Mouse (Mus musculus): ENCODE data around the gene Asic2. TPM values are rescaled to one million over a fixed set of nuclear protein-coding genes. Genes with fewer than 3 reads are reported as not detected.

Gene Asic2
- total and polyA plus RNA-seq, 3 experiments: not detected

- DNase-seq (ENCODE audit: low read depth, low spot score): no peak
- Histone ChIP-seq H3K9ac (ENCODE audit: control insufficient read depth, low read depth, low read length, poor library complexity, severe bottlenecking) (no peak overlapping the region), H3K4me3 (ENCODE audit: control insufficient read depth in 1 of 2, insufficient read depth in 1 of 2, low read depth in 2 of 2, low read length in 2 of 2) (no peak overlapping the region), H3K27me3 (ENCODE audit: control insufficient read depth in 1 of 2, insufficient read depth in 2 of 2, low read length in 2 of 2) (no peaks in the 10 kb centered on the region), H3K4me1 (ENCODE audit: control insufficient read depth in 1 of 2, insufficient read depth in 2 of 2, low read length in 2 of 2) (no peaks in the 10 kb centered on the region), H3K9me3 (replicated peaks; ENCODE audit: insufficient read depth, low read length) (no peaks in the 10 kb centered on the region), H3K79me2 (ENCODE audit: control insufficient read depth, insufficient read depth, low read length, poor library complexity) (no peaks in the 10 kb centered on the region), H3K27ac (ENCODE audit: control insufficient read depth, low read depth, low read length) (no peak overlapping the region), H3K36me3 (ENCODE audit: control insufficient read depth in 1 of 2, insufficient read depth in 2 of 2, low read length in 2 of 2) (no peaks in the 10 kb centered on the region)
- TF ChIP-seq TCF12 (IDR thresholded peaks at IDR 0.05; ENCODE audit: low read depth, low read length) (no peak), ZMIZ1 (IDR thresholded peaks at IDR 0.05; ENCODE audit: low read depth, low read length) (no peak), SIN3A (IDR thresholded peaks at IDR 0.05; ENCODE audit: low read length) (no peak), ZC3H11A (IDR thresholded peaks at IDR 0.05; ENCODE audit: low read depth, low read length) (no peak), USF1 (IDR thresholded peaks at IDR 0.05; ENCODE audit: low read depth, low read length) (no peak), POLR2A (IDR thresholded peaks at IDR 0.05; ENCODE audit: control insufficient read depth in 1 of 2, insufficient read depth in 1 of 2, low read depth in 1 of 2, low read length in 2 of 2, poor library complexity in 1 of 2) (no peak), CTCF (IDR thresholded peaks at IDR 0.05 in 2 of 3, conservative IDR thresholded peaks at IDR 0.05 in 1 of 3; ENCODE audit: control insufficient read depth in 1 of 3, insufficient read depth in 1 of 3, low read depth in 2 of 3, low read length in 3 of 3, poor library complexity in 1 of 3, severe bottlenecking in 1 of 3) (no peak), E2F4 (IDR thresholded peaks at IDR 0.05; ENCODE audit: borderline replicate concordance, low read depth, low read length) (no peak), CHD2 (IDR thresholded peaks at IDR 0.05; ENCODE audit: low read length) (no peak), MYC (IDR thresholded peaks at IDR 0.05; ENCODE audit: low read depth, low read length) (no peak), RAD21 (IDR thresholded peaks at IDR 0.05; ENCODE audit: low read depth, low read length) (no peak), TAL1 (IDR thresholded peaks at IDR 0.05; ENCODE audit: low read length) (no peak), ELF1 (IDR thresholded peaks at IDR 0.05; ENCODE audit: low read depth, low read length) (no peak), JUND (IDR thresholded peaks at IDR 0.05; ENCODE audit: low read depth, low read length) (no peak), ZKSCAN1 (IDR thresholded peaks at IDR 0.05; ENCODE audit: low read depth, low read length) (no peak)
Observed at GRCm38 (mm10) chr11:81518001-81518955, 450.0 kb downstream of the Asic2 start.

- Histone ChIP-seq H3K36me3 (ENCODE audit: control insufficient read depth in 1 of 2, insufficient read depth in 2 of 2, low read length in 2 of 2) (no peaks in the 10 kb centered on the region), H3K27me3 (ENCODE audit: control insufficient read depth in 1 of 2, insufficient read depth in 2 of 2, low read length in 2 of 2) (no peaks in the 10 kb centered on the region), H3K4me1 (ENCODE audit: control insufficient read depth in 1 of 2, insufficient read depth in 2 of 2, low read length in 2 of 2) (no peaks in the 10 kb centered on the region), H3K9me3 (replicated peaks; ENCODE audit: insufficient read depth, low read length) (no peaks in the 10 kb centered on the region), H3K79me2 (ENCODE audit: control insufficient read depth, insufficient read depth, low read length, poor library complexity) (no peaks in the 10 kb centered on the region), H3K4me3 (ENCODE audit: control insufficient read depth in 1 of 2, insufficient read depth in 1 of 2, low read depth in 2 of 2, low read length in 2 of 2) (no peak overlapping the region), H3K9ac (ENCODE audit: control insufficient read depth, low read depth, low read length, poor library complexity, severe bottlenecking) (no peak overlapping the region), H3K27ac (ENCODE audit: control insufficient read depth, low read depth, low read length) (no peak overlapping the region)
- TF ChIP-seq ZKSCAN1 (IDR thresholded peaks at IDR 0.05; ENCODE audit: low read depth, low read length) (no peak), SMC3 (IDR thresholded peaks at IDR 0.05; ENCODE audit: low read depth, low read length) (no peak), ELF1 (IDR thresholded peaks at IDR 0.05; ENCODE audit: low read depth, low read length) (no peak), USF2 (IDR thresholded peaks at IDR 0.05; ENCODE audit: borderline replicate concordance in 1 of 2, insufficient read depth in 1 of 2, low read depth in 1 of 2, low read length in 2 of 2) (no peak), MAFK (IDR thresholded peaks at IDR 0.05; ENCODE audit: borderline replicate concordance, low read depth, low read length) (no peak), ETS1 (IDR thresholded peaks at IDR 0.05; ENCODE audit: low read depth, low read length) (no peak), NELFE (IDR thresholded peaks at IDR 0.05; ENCODE audit: low read depth, low read length) (no peak), GATA1 (IDR thresholded peaks at IDR 0.05; ENCODE audit: low read depth, low read length) (no peak), KAT2A (conservative IDR thresholded peaks at IDR 0.05; ENCODE audit: low read depth, low read length) (no peak), ZNF384 (IDR thresholded peaks at IDR 0.05; ENCODE audit: low read depth, low read length) (no peak), POLR2AphosphoS2 (IDR thresholded peaks at IDR 0.05; ENCODE audit: low read length) (no peak), CHD1 (IDR thresholded peaks at IDR 0.05; ENCODE audit: low read depth, low read length) (no peak), RCOR1 (IDR thresholded peaks at IDR 0.05; ENCODE audit: low read depth, low read length) (no peak), MAX (IDR thresholded peaks at IDR 0.05; ENCODE audit: low read length) (no peak), HCFC1 (IDR thresholded peaks at IDR 0.05; ENCODE audit: low read depth, low read length) (no peak), CHD2 (IDR thresholded peaks at IDR 0.05; ENCODE audit: low read length) (no peak), POLR2AphosphoS5 (IDR thresholded peaks at IDR 0.05; ENCODE audit: borderline replicate concordance, low read depth, low read length) (no peak)
- DNase-seq (ENCODE audit: low read depth, low spot score): no peak
Observed at GRCm38 (mm10) chr11:81515754-81516153, 452.5 kb downstream of the Asic2 start.
